Mouse (Mus musculus) stomach, embryonic 15.5 days (tissue): Measurements from ENCODE around the gene Rnf223. TPM values are rescaled to one million over a fixed set of nuclear protein-coding genes. Genes with fewer than 3 reads are reported as not detected.

Experiments used
- ATAC-seq: fragments of 200-750 bp; cut with Nextera tagmentation; 2 replicates; pipeline ENCODE4 v1.8.0; 2017; ENCODE audit warnings: low read depth, moderate number of reproducible peaks, moderate TSS enrichment; ENCODE audit not compliant: insufficient read depth, low FRiP score
- H3K27ac ChIP-seq: fragments of 300-500 bp; sonication (generic); 2 replicates; pipeline ENCODE4 v1.5.1; 2015; ENCODE audit warnings: mild to moderate bottlenecking, inconsistent platforms
- H3K27me3 ChIP-seq: fragments of 300-500 bp; sonication (generic); replicated peaks from 2 replicates; pipeline ENCODE4 v1.6.1; 2015; ENCODE audit warnings: inconsistent platforms
- H3K36me3 ChIP-seq: fragments of 300-500 bp; sonication (generic); 2 replicates; pipeline ENCODE4 v1.6.1; 2015; ENCODE audit warnings: inconsistent platforms
- H3K4me1 ChIP-seq: fragments of 300-500 bp; sonication (generic); 2 replicates; pipeline ENCODE4 v1.6.1; 2015; ENCODE audit warnings: inconsistent platforms
- H3K4me2 ChIP-seq: fragments of 300-500 bp; sonication (generic); 2 replicates; pipeline ENCODE4 v1.6.1; 2015; ENCODE audit warnings: mild to moderate bottlenecking, inconsistent platforms
- H3K4me3 ChIP-seq: fragments of 300-500 bp; sonication (generic); replicated peaks from 2 replicates; pipeline ENCODE4 v1.5.1; 2015; ENCODE audit warnings: inconsistent platforms
- H3K9ac ChIP-seq: fragments of 300-500 bp; sonication (generic); 2 replicates; pipeline ENCODE4 v1.6.1; 2015; ENCODE audit warnings: inconsistent platforms
- H3K9me3 ChIP-seq: fragments of 300-500 bp; sonication (generic); 2 replicates; pipeline ENCODE4 v1.6.1; 2016; ENCODE audit warnings: inconsistent platforms
- WGBS: fragments of 180-500 bp; shearing (Covaris S2); methylation state at CpG from one replicate; pipeline ENCODE4 v1.1.7; 2015; 5-methylcytosine and 5-hydroxymethylcytosine counted together
- polyA plus RNA-seq: library from polyadenylated mRNA; unstranded; fragments of >200 nt; fragmentation: Nextera tagmentation; extraction: Ambion mirVana; gene quantifications from 2 replicates; pipeline ENCODE4 v1.2.1, GENCODE M21; 2015

Rnf223 gene
- polyA plus RNA-seq: 0.39 and 0.44 TPM in 2 replicates

GRCm38 (mm10) chr4:156130436-156130835 is at the start of gene Rnf223:
Gene Rnf223, plus strand, starts transcription at chr4:156130513.
- 65% methylated on average over 15 of the region's 15 CpGs for WGBS
- H3K4me3 ChIP-seq: no peak within 1 kb of the TSS
- H3K36me3 ChIP-seq: peaks cover 2% of the 10 kb centered on the region; the same call in 1 of the 2 replicates
- 0 out of 2 replicates have a peak, but pooled peaks cover 7% of the 10 kb centered on the region for H3K4me1 ChIP-seq
- H3K4me2 ChIP-seq: no peak within 1 kb of the TSS
- H3K9me3 ChIP-seq: no peaks in the 10 kb centered on the region
- ATAC-seq: no peak
- no peak within 1 kb of the TSS for H3K27ac ChIP-seq
- H3K27me3 ChIP-seq: no peaks in the 10 kb centered on the region
- H3K9ac ChIP-seq: no peak within 1 kb of the TSS

- peak overlapping the region; percentile 79 for H3K27ac ChIP-seq
- peak overlapping the region; percentile 2; the same call in 1 of the 2 replicates for H3K4me2 ChIP-seq
- H3K27me3 ChIP-seq: peaks cover 4% of the 10 kb centered on the region; the same call in 1 of the 2 replicates
- H3K9ac ChIP-seq: no peak overlapping the region
- no peaks in the 10 kb centered on the region for H3K36me3 ChIP-seq
- no peak for ATAC-seq
- H3K9me3 ChIP-seq: no peaks in the 10 kb centered on the region
- WGBS: 39% methylated on average over 4 of the region's 4 CpGs
- H3K4me1 ChIP-seq: peaks cover 12% of the 10 kb centered on the region
- H3K4me3 ChIP-seq: no peak overlapping the region
Observed at GRCm38 (mm10) chr4:156082621-156083234, 47.6 kb upstream of the Rnf223 start.

GRCm38 (mm10) chr4:156083348-156083747 is 47.0 kb upstream of the Rnf223 start:
- peak overlapping the region; percentile 79 for H3K27ac ChIP-seq
- no peaks in the 10 kb centered on the region for H3K9me3 ChIP-seq
- ATAC-seq: peak; percentile 75
- no peaks in the 10 kb centered on the region for H3K27me3 ChIP-seq
- H3K9ac ChIP-seq: no peak overlapping the region
- no peak overlapping the region for H3K4me3 ChIP-seq
- 54% methylated on average over 5 of the region's 5 CpGs for WGBS
- peak overlapping the region; percentile 11 for H3K4me2 ChIP-seq
- H3K4me1 ChIP-seq: peaks cover 6% of the 10 kb centered on the region
- no peaks in the 10 kb centered on the region for H3K36me3 ChIP-seq

GRCm38 (mm10) chr4:156084096-156084879 is 46.0 kb upstream of the Rnf223 start:
- H3K4me2 ChIP-seq: peak overlapping the region; percentile 11
- no peaks in the 10 kb centered on the region for H3K27me3 ChIP-seq
- H3K27ac ChIP-seq: peak overlapping the region; percentile 79
- no peaks in the 10 kb centered on the region for H3K36me3 ChIP-seq
- WGBS: 55% methylated on average over 9 of the region's 9 CpGs
- peaks cover 6% of the 10 kb centered on the region for H3K4me1 ChIP-seq
- no peak overlapping the region for H3K9ac ChIP-seq
- H3K9me3 ChIP-seq: no peaks in the 10 kb centered on the region
- no peak; the same call in 1 of the 2 replicates for ATAC-seq
- no peak overlapping the region for H3K4me3 ChIP-seq

GRCm38 (mm10) chr4:156085256-156085655 is 45.1 kb upstream of the Rnf223 start:
- Histone ChIP-seq H3K4me3 (no peak overlapping the region), H3K36me3 (no peaks in the 10 kb centered on the region), H3K4me1 (peaks cover 6% of the 10 kb centered on the region), H3K9me3 (no peaks in the 10 kb centered on the region), H3K9ac (no peak overlapping the region), H3K27me3 (no peaks in the 10 kb centered on the region), H3K4me2 (no peak overlapping the region), H3K27ac (peak overlapping the region; percentile 79; the same call in 1 of the 2 replicates)
- WGBS: 85% methylated on average over 8 of the region's 8 CpGs
- no peak for ATAC-seq

GRCm38 (mm10) chr4:156087398-156088087 is 42.8 kb upstream of the Rnf223 start:
- H3K4me1 ChIP-seq: peaks cover 4% of the 10 kb centered on the region; the same call in 1 of the 2 replicates
- H3K27ac ChIP-seq: no peak overlapping the region; the same call in 1 of the 2 replicates
- no peaks in the 10 kb centered on the region for H3K36me3 ChIP-seq
- no peak for ATAC-seq
- no peak overlapping the region for H3K9ac ChIP-seq
- no peak overlapping the region for H3K4me2 ChIP-seq
- H3K9me3 ChIP-seq: no peaks in the 10 kb centered on the region
- H3K4me3 ChIP-seq: no peak overlapping the region
- no peaks in the 10 kb centered on the region for H3K27me3 ChIP-seq
- 19% methylated on average over 5 of the region's 5 CpGs for WGBS

GRCm38 (mm10) chr4:156091236-156091635 is 39.1 kb upstream of the Rnf223 start:
- Histone ChIP-seq H3K9me3 (no peaks in the 10 kb centered on the region), H3K27ac (no peak overlapping the region), H3K4me3 (no peak overlapping the region), H3K4me2 (no peak overlapping the region), H3K4me1 (no peaks in the 10 kb centered on the region), H3K27me3 (no peaks in the 10 kb centered on the region), H3K36me3 (no peaks in the 10 kb centered on the region), H3K9ac (no peak overlapping the region)
- WGBS: 51% methylated on average over 1 of the region's 1 CpGs
- ATAC-seq: peak; percentile 67; the same call in 1 of the 2 replicates

GRCm38 (mm10) chr4:156092765-156093164 is 37.5 kb upstream of the Rnf223 start:
- Histone ChIP-seq H3K4me2 (no peak overlapping the region), H3K4me1 (no peaks in the 10 kb centered on the region), H3K4me3 (no peak overlapping the region), H3K36me3 (no peaks in the 10 kb centered on the region), H3K9me3 (no peaks in the 10 kb centered on the region), H3K27ac (no peak overlapping the region), H3K27me3 (no peaks in the 10 kb centered on the region), H3K9ac (no peak overlapping the region)
- 71% methylated on average over 1 of the region's 1 CpGs for whole genome bisulfite sequencing
- no peak for ATAC-seq

- Histone ChIP-seq H3K4me1 (no peaks in the 10 kb centered on the region), H3K4me2 (no peak overlapping the region), H3K27ac (no peak overlapping the region), H3K27me3 (no peaks in the 10 kb centered on the region), H3K9me3 (no peaks in the 10 kb centered on the region), H3K4me3 (no peak overlapping the region), H3K36me3 (no peaks in the 10 kb centered on the region), H3K9ac (no peak overlapping the region)
- peak; percentile 76 for ATAC-seq
- WGBS: 66% methylated on average over 5 of the region's 5 CpGs
Observed at GRCm38 (mm10) chr4:156093758-156094157, 36.6 kb upstream of the Rnf223 start.

GRCm38 (mm10) chr4:156096191-156096590 is 34.1 kb upstream of the Rnf223 start:
- Histone ChIP-seq H3K4me2 (no peak overlapping the region), H3K9me3 (no peaks in the 10 kb centered on the region), H3K27ac (no peak overlapping the region), H3K9ac (no peak overlapping the region), H3K36me3 (no peaks in the 10 kb centered on the region), H3K27me3 (no peaks in the 10 kb centered on the region), H3K4me1 (no peaks in the 10 kb centered on the region), H3K4me3 (no peak overlapping the region)
- 90% methylated on average over 1 of the region's 1 CpGs for WGBS
- no peak for ATAC-seq

- no peaks in the 10 kb centered on the region for H3K4me1 ChIP-seq
- H3K9me3 ChIP-seq: no peaks in the 10 kb centered on the region
- no peak overlapping the region for H3K27ac ChIP-seq
- ATAC-seq: no peak
- no peaks in the 10 kb centered on the region for H3K36me3 ChIP-seq
- H3K4me2 ChIP-seq: no peak overlapping the region
- no peak overlapping the region for H3K9ac ChIP-seq
- WGBS: 63% methylated on average over 9 of the region's 9 CpGs
- H3K27me3 ChIP-seq: no peaks in the 10 kb centered on the region
- no peak overlapping the region for H3K4me3 ChIP-seq
Observed at GRCm38 (mm10) chr4:156097770-156098366, 32.4 kb upstream of the Rnf223 start.
